In genomic region chr9:119339106-119339505, GRCm38 (mm10) we compare ENCODE assay signal across 8 mouse cellular contexts. TPM values are rescaled to one million over a fixed set of nuclear protein-coding genes. Genes with fewer than 3 reads are reported as not detected.
DNase-seq lines count a peak whose midpoint lies in the region; ATAC-seq and TF ChIP-seq lines count a peak whose summit lies in the region.

No protein-coding gene starts in this region.

- no peak for TF ChIP-seq POLR2A in cortical plate, adult 2 months (IDR thresholded peaks at IDR 0.05; ENCODE audit: extremely low read depth, insufficient read depth, low read length)
- no peak for TF ChIP-seq POLR2A in cerebellum, adult 2 months (IDR thresholded peaks at IDR 0.05; ENCODE audit: borderline replicate concordance, insufficient read depth, low read length)

- peaks cover 6% of the 10 kb centered on the region; the same call in 1 of the 2 replicates for H3K36me3 ChIP-seq in hindbrain, embryonic 15.5 days
- H3K36me3 ChIP-seq in midbrain, embryonic 16.5 days (ENCODE audit: control insufficient read depth, insufficient read depth, low read length) = peaks cover 4% of the 10 kb centered on the region; the same call in 1 of the 2 replicates

- peak overlapping the region; percentile 29; the same call in 1 of the 2 replicates for H3K9ac ChIP-seq in hindbrain, embryonic 15.5 days
- peak overlapping the region; percentile 47 for H3K9ac ChIP-seq in midbrain, embryonic 16.5 days (ENCODE audit: low read depth, low read length)

- no peaks in the 10 kb centered on the region for H3K9me3 ChIP-seq in hindbrain, embryonic 15.5 days
- H3K9me3 ChIP-seq in midbrain, embryonic 16.5 days (replicated peaks; ENCODE audit: control insufficient read depth, low read length, poor library complexity, severe bottlenecking) = no peaks in the 10 kb centered on the region

- no peak for DNase-seq in layer of hippocampus, adult 2 months (ENCODE audit: low spot score in 2 of 2)
- no peak for DNase-seq in layer of hippocampus, adult 11-12 months (ENCODE audit: low spot score)
- no peak for DNase-seq in cerebellum, adult 2 months
- no peak for DNase-seq in frontal cortex, postnatal 25 days (ENCODE audit: low spot score in 2 of 2)
- no peak for DNase-seq in cerebellum, postnatal 36 days

- peak overlapping the region; percentile 75 for H3K4me3 ChIP-seq in layer of hippocampus, adult 2 months
- peak overlapping the region; percentile 56 for H3K4me3 ChIP-seq in cortical plate, adult 2 months (ENCODE audit: insufficient read depth, low read length)
- H3K4me3 ChIP-seq in hindbrain, embryonic 15.5 days = peak overlapping the region; percentile 93
- H3K4me3 ChIP-seq in midbrain, embryonic 16.5 days (ENCODE audit: low read depth, low read length) = peak overlapping the region; percentile 75
- no peak overlapping the region for H3K4me3 ChIP-seq in cerebellum, adult 2 months (replicated peaks; ENCODE audit: insufficient read depth, low read depth, low read length)

- peak overlapping the region; percentile 83 for H3K4me2 ChIP-seq in hindbrain, embryonic 15.5 days
- peak overlapping the region; percentile 72 for H3K4me2 ChIP-seq in midbrain, embryonic 16.5 days (ENCODE audit: low read length)

- WGBS in hindbrain, embryonic 15.5 days = 58% methylated on average over 7 of the region's 7 CpGs
- WGBS in midbrain, embryonic 16.5 days = 63% methylated on average over 7 of the region's 7 CpGs
- 65% methylated on average over 7 of the region's 7 CpGs for WGBS in cerebellum, adult 2 months

- H3K27me3 ChIP-seq in hindbrain, embryonic 15.5 days = 0 out of 2 replicates have a peak, but pooled peaks cover 4% of the 10 kb centered on the region
- H3K27me3 ChIP-seq in midbrain, embryonic 16.5 days (ENCODE audit: control insufficient read depth, insufficient read depth, low read depth, low read length) = 0 out of 2 replicates have a peak, but pooled peaks cover 5% of the 10 kb centered on the region
- H3K27me3 ChIP-seq in cerebellum, adult 2 months (ENCODE audit: control insufficient read depth, insufficient read depth, low read length) = no peaks in the 10 kb centered on the region

- H3K27ac ChIP-seq in layer of hippocampus, adult 2 months = peak overlapping the region; percentile 96
- H3K27ac ChIP-seq in cortical plate, adult 2 months (ENCODE audit: insufficient read depth, low read length) = no peak overlapping the region
- no peak overlapping the region for H3K27ac ChIP-seq in hindbrain, embryonic 15.5 days (replicated peaks)
- H3K27ac ChIP-seq in midbrain, embryonic 16.5 days (ENCODE audit: low read length) = no peak overlapping the region
- H3K27ac ChIP-seq in cerebellum, adult 2 months (ENCODE audit: insufficient read depth, low read length) = no peak overlapping the region

- peaks cover 3% of the 10 kb centered on the region for H3K4me1 ChIP-seq in cortical plate, adult 2 months (ENCODE audit: control insufficient read depth, insufficient read depth, low read length)
- H3K4me1 ChIP-seq in hindbrain, embryonic 15.5 days (replicated peaks) = peaks cover 33% of the 10 kb centered on the region
- H3K4me1 ChIP-seq in midbrain, embryonic 16.5 days (ENCODE audit: control insufficient read depth, insufficient read depth, low read length) = peaks cover 20% of the 10 kb centered on the region
- H3K4me1 ChIP-seq in cerebellum, adult 2 months (ENCODE audit: control insufficient read depth, insufficient read depth, low read length) = peaks cover 16% of the 10 kb centered on the region

- TF ChIP-seq CTCF in layer of hippocampus, adult 2 months (conservative IDR thresholded peaks at IDR 0.05) = no peak
- no peak for TF ChIP-seq CTCF in cortical plate, adult 2 months (IDR thresholded peaks at IDR 0.05; ENCODE audit: extremely low read depth, insufficient read depth, low read length)
- no peak for TF ChIP-seq CTCF in cerebellum, adult 2 months (IDR thresholded peaks at IDR 0.05; ENCODE audit: borderline replicate concordance, insufficient read depth, low read depth, low read length)

- ATAC-seq in hindbrain, embryonic 15.5 days (ENCODE audit: low FRiP score, low read depth) = no peak
- no peak for ATAC-seq in midbrain, embryonic 16.5 days

RNA-seq across cellular contexts. Expression of gene Acaa1a, which starts 0.4 kb away (rescaled TPM):
- total RNA-seq in layer of hippocampus, adult 2 months (2021) = 10 to 100 TPM; 77.9 to 83.1 TPM
- 141 and 149 TPM in 2 replicates for polyA plus RNA-seq in cortical plate, adult 2 months (2012; rRNA removed)
- polyA plus RNA-seq in hindbrain, embryonic 15.5 days (2015; fragmentation: Nextera tagmentation; extraction: Ambion mirVana) = 111 and 125 TPM in 2 replicates
- polyA plus RNA-seq in midbrain, embryonic 16.5 days (2015; fragmentation: Nextera tagmentation; extraction: Ambion mirVana) = 113 and 116 TPM in 2 replicates
- polyA plus RNA-seq in cerebellum, adult 2 months (2012; rRNA removed) = 135 and 139 TPM in 2 replicates

RNA-seq across cellular contexts. Expression of gene Myd88, which starts 2.1 kb away (rescaled TPM):
- total RNA-seq in layer of hippocampus, adult 2 months (2021) = 1 to 10 TPM; 5.4 to 5.7 TPM
- polyA plus RNA-seq in cortical plate, adult 2 months (2012; rRNA removed) = 5.4 TPM in 2 replicates
- polyA plus RNA-seq in hindbrain, embryonic 15.5 days (2015; fragmentation: Nextera tagmentation; extraction: Ambion mirVana) = 6.6 and 6.8 TPM in 2 replicates
- polyA plus RNA-seq in midbrain, embryonic 16.5 days (2015; fragmentation: Nextera tagmentation; extraction: Ambion mirVana) = 5.2 and 5.8 TPM in 2 replicates
- 5.4 and 6.1 TPM in 2 replicates for polyA plus RNA-seq in cerebellum, adult 2 months (2012; rRNA removed)

RNA-seq across cellular contexts. Expression of gene Oxsr1, which starts 16.9 kb away (rescaled TPM):
- total RNA-seq in layer of hippocampus, adult 2 months (2021) = 10 to 100 TPM; 30.2 to 31.2 TPM
- 44.2 and 46.9 TPM in 2 replicates for polyA plus RNA-seq in cortical plate, adult 2 months (2012; rRNA removed)
- 13.8 TPM in 2 replicates for polyA plus RNA-seq in hindbrain, embryonic 15.5 days (2015; fragmentation: Nextera tagmentation; extraction: Ambion mirVana)
- 13.0 and 14.6 TPM in 2 replicates for polyA plus RNA-seq in midbrain, embryonic 16.5 days (2015; fragmentation: Nextera tagmentation; extraction: Ambion mirVana)
- 45.7 and 47.9 TPM in 2 replicates for polyA plus RNA-seq in cerebellum, adult 2 months (2012; rRNA removed)

RNA-seq across cellular contexts. Expression of gene Xylb, which starts 18.1 kb away (rescaled TPM):
- 1 to 10 TPM; 4.9 to 5.1 TPM for total RNA-seq in layer of hippocampus, adult 2 months (2021)
- polyA plus RNA-seq in cortical plate, adult 2 months (2012; rRNA removed) = 7.8 and 8.2 TPM in 2 replicates
- 2.9 and 3.8 TPM in 2 replicates for polyA plus RNA-seq in hindbrain, embryonic 15.5 days (2015; fragmentation: Nextera tagmentation; extraction: Ambion mirVana)
- polyA plus RNA-seq in midbrain, embryonic 16.5 days (2015; fragmentation: Nextera tagmentation; extraction: Ambion mirVana) = 2.7 and 4.3 TPM in 2 replicates
- 5.9 and 6.1 TPM in 2 replicates for polyA plus RNA-seq in cerebellum, adult 2 months (2012; rRNA removed)

RNA-seq across cellular contexts. Expression of gene Slc22a14, which starts 26.2 kb away (rescaled TPM):
- total RNA-seq in layer of hippocampus, adult 2 months (2021) = not detected
- polyA plus RNA-seq in cortical plate, adult 2 months (2012; rRNA removed) = 0.29 TPM in 1 of 2 replicates, not detected in the other
- 0.07 TPM in 1 of 2 replicates, not detected in the other for polyA plus RNA-seq in hindbrain, embryonic 15.5 days (2015; fragmentation: Nextera tagmentation; extraction: Ambion mirVana)
- 0.11 TPM in 1 of 2 replicates, not detected in the other for polyA plus RNA-seq in midbrain, embryonic 16.5 days (2015; fragmentation: Nextera tagmentation; extraction: Ambion mirVana)
- not detected in 2 replicates for polyA plus RNA-seq in cerebellum, adult 2 months (2012; rRNA removed)
